Mouse (Mus musculus) heart, adult 2 months (tissue): Measurements from ENCODE around the gene Nfam1.

ENCODE experiments used
- CTCF ChIP-seq: fragments of 200-600 bp; IDR thresholded peaks from 2 replicates; pipeline ENCODE4 v1.8.1; 2022; ENCODE audit warnings: antibody characterized with exemption, mild to moderate bottlenecking, moderate library complexity
- EP300 ChIP-seq: fragments of 200-500 bp; IDR thresholded peaks from 2 replicates; pipeline ENCODE4 v1.6.1; 2011; ENCODE audit warnings: low read depth, low read length, control low read depth; ENCODE audit not compliant: insufficient read depth

GRCm38 (mm10) chr15:82984097-82984496, 49.0 kb downstream of the Nfam1 start:
- TF ChIP-seq CTCF: no peak
- no peak for TF ChIP-seq EP300
